Mouse (Mus musculus): Measurements from ENCODE around the gene Pakap. TPM values are rescaled to one million over a fixed set of nuclear protein-coding genes. Genes with fewer than 3 reads are reported as not detected.
A peak's percentile ranks its signal among the peaks of the same experiment; 100 is the strongest.

Gene Pakap
- polyA plus RNA-seq, 1 experiment from 2014 or later = 40.4 TPM

DNA sequence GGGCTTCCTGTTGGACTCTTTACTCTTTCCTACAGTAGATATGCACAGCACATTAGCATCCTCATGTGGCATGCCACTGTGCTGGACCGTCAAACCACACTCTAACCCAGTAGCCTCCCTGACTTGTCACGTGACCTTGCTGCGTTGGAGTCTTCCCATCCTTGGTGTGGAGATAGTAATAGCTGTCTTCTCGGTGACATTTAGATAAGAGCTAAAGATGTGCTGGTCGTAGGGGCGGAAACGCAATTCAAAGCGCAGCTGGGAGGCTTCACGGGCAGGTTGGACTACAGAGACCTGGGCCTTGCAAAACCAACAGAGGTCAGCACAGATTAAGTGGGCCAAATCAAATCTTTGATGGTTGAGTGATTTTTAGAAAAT lies 33.5 kb downstream of the Pakap start:
- Histone ChIP-seq H3K27ac (no peak overlapping the region), H3K4me3 (replicated peaks) (no peak overlapping the region), H3K36me3 (no peaks in the 10 kb centered on the region), H3K9ac (replicated peaks) (no peak overlapping the region), H3K27me3 (no peaks in the 10 kb centered on the region), H3K4me1 (replicated peaks) (peaks cover 7% of the 10 kb centered on the region; the same call in 1 of the 2 replicates), H3K4me2 (no peak overlapping the region), H3K9me3 (no peaks in the 10 kb centered on the region)
- no peak for ATAC-seq (ENCODE audit: insufficient number of reproducible peaks, insufficient read depth, low FRiP score, low TSS enrichment, low read depth)
- 79% methylated on average over 9 of the region's 9 CpGs for WGBS

GRCm38 (mm10) chr4:57601903-57602617 lies 34.1 kb downstream of the Pakap start:
- ATAC-seq (ENCODE audit: insufficient number of reproducible peaks, insufficient read depth, low FRiP score, low TSS enrichment, low read depth) = no peak
- Histone ChIP-seq H3K9me3 (no peaks in the 10 kb centered on the region), H3K27ac (no peak overlapping the region), H3K4me2 (no peak overlapping the region), H3K4me3 (replicated peaks) (no peak overlapping the region), H3K27me3 (no peaks in the 10 kb centered on the region), H3K4me1 (replicated peaks) (peaks cover 11% of the 10 kb centered on the region), H3K36me3 (no peaks in the 10 kb centered on the region), H3K9ac (replicated peaks) (no peak overlapping the region)
- 78% methylated on average over 10 of the region's 10 CpGs for WGBS

- H3K4me3 ChIP-seq (replicated peaks) = no peak overlapping the region
- 90% methylated on average over 3 of the region's 3 CpGs for WGBS
- no peaks in the 10 kb centered on the region for H3K36me3 ChIP-seq
- H3K4me1 ChIP-seq (replicated peaks) = peaks cover 31% of the 10 kb centered on the region
- no peaks in the 10 kb centered on the region for H3K9me3 ChIP-seq
- H3K27ac ChIP-seq = no peak overlapping the region
- ATAC-seq (ENCODE audit: insufficient number of reproducible peaks, insufficient read depth, low FRiP score, low TSS enrichment, low read depth) = no peak
- H3K4me2 ChIP-seq = no peak overlapping the region
- H3K27me3 ChIP-seq = peaks cover 3% of the 10 kb centered on the region; the same call in 1 of the 2 replicates
- H3K9ac ChIP-seq (replicated peaks) = no peak overlapping the region
Measured at GRCm38 (mm10) chr4:57606258-57606657, 38.3 kb downstream of the Pakap start.

DNA sequence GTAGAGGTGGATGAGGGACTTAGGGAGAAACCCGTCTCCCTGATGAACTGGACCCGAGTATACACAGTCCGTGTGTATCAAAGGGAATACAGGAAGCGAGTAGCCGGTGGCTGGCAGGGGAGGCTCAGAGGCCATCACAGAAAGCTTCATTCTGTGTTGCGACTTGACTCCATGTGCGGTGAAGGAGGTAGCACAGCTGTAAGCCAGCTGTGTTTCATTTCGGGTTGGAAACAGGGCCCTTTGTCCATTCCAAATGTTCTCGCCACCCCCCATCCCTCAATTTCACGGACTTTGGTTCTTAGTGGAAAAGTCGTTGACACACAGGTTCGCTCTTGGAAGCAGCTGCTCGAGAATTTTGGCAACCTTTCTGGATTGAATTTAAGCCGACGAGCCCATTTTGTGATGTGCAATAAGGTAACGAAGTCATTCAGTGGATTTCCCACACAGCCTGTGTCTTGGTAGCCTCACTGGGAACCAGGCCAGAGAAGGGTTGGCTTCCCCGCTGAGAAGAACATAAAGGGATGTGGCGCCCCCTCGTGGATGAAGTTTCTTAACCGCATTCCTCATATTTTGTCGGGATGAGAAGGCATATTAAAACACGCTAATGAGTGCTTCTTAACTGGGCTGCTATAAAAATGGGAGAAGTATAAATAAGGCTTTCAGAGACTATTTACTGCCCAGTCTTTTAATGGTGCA lies 39.4 kb downstream of the Pakap start:
- no peaks in the 10 kb centered on the region for H3K9me3 ChIP-seq
- no peak overlapping the region for H3K9ac ChIP-seq (replicated peaks)
- peaks cover 3% of the 10 kb centered on the region; the same call in 1 of the 2 replicates for H3K27me3 ChIP-seq
- peaks cover 42% of the 10 kb centered on the region for H3K4me1 ChIP-seq (replicated peaks)
- peak overlapping the region; percentile 42 for H3K4me2 ChIP-seq
- no peaks in the 10 kb centered on the region for H3K36me3 ChIP-seq
- no peak overlapping the region; the same call in 1 of the 2 replicates for H3K4me3 ChIP-seq (replicated peaks)
- WGBS = 16% methylated on average over 22 of the region's 22 CpGs
- peak; percentile 80 for ATAC-seq (ENCODE audit: insufficient number of reproducible peaks, insufficient read depth, low FRiP score, low TSS enrichment, low read depth)
- peak overlapping the region; percentile 67; the same call in 1 of the 2 replicates for H3K27ac ChIP-seq

DNA sequence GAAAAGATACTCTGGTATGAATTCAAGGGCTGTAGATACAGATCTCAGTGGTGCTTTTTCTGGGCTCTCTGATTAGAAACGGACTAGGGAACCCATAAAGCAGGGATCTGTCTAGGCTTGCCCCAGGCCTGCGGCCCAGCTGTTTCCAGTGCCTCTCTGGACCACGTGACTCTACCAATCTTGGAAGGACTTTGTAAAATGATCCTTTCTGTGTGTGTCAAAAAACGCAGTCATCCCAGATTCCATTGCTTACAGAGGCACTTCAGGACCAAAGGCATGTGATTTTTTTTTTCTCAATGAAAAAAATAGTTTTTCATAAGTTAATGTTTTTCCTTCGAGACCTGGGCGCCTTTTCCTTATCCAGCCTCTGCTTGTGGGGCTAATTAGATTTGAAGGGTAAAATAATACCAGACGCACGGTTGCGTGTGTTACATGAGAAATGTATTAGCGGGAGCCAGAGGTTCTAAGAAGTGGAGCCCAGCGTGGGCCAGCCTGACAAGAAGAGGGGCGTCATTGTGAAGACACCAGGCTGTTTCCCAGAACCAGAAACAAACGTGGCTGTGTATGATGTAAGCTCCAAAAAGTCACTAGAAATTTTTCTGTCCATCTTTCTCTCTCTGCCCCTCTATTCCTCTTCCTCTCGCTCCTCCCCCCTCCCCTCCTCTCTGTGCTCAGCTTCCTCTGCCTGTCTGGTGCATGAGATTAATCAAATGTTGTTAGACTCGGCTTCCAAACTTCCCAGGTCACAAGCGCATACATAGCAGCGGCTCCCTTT lies 43.5 kb downstream of the Pakap start:
- 7% methylated on average over 17 of the region's 17 CpGs for WGBS
- Histone ChIP-seq H3K9ac (replicated peaks) (no peak overlapping the region), H3K27me3 (peaks cover 3% of the 10 kb centered on the region; the same call in 1 of the 2 replicates), H3K9me3 (no peaks in the 10 kb centered on the region), H3K36me3 (no peaks in the 10 kb centered on the region), H3K4me1 (replicated peaks) (peaks cover 49% of the 10 kb centered on the region), H3K27ac (peak overlapping the region; percentile 76), H3K4me2 (peak overlapping the region; percentile 47), H3K4me3 (replicated peaks) (peak overlapping the region; percentile 18)
- peak; percentile 72 for ATAC-seq (ENCODE audit: insufficient number of reproducible peaks, insufficient read depth, low FRiP score, low TSS enrichment, low read depth)

DNA sequence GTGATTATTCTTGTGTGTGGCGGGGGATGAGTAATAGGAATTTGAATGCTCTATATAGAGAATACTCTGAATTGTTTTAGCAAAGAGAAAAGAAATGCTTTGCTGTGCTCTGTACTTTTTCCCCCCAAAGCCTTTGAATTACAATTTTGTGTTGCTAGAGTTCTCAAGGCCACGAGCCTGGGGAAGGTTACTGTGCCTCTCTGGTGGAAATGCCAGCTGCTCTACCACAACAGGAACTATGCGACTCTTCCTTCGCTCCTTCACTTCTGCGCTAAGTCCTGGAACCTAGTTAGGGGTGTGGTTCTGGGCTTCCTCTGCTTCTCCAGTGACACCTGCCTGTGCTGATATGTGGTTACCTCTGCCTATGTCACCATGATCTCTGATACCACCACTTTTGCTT lies 44.7 kb downstream of the Pakap start:
- Histone ChIP-seq H3K36me3 (no peaks in the 10 kb centered on the region), H3K27ac (no peak overlapping the region), H3K9me3 (no peaks in the 10 kb centered on the region), H3K9ac (replicated peaks) (no peak overlapping the region), H3K4me3 (replicated peaks) (no peak overlapping the region), H3K4me1 (replicated peaks) (peaks cover 48% of the 10 kb centered on the region), H3K27me3 (peaks cover 3% of the 10 kb centered on the region; the same call in 1 of the 2 replicates), H3K4me2 (no peak overlapping the region)
- WGBS = 90% methylated on average over 5 of the region's 5 CpGs
- no peak for ATAC-seq (ENCODE audit: insufficient number of reproducible peaks, insufficient read depth, low FRiP score, low TSS enrichment, low read depth)

- Histone ChIP-seq H3K4me2 (no peak overlapping the region), H3K9ac (replicated peaks) (no peak overlapping the region), H3K36me3 (0 out of 2 replicates have a peak, but pooled peaks cover under 1% of the 10 kb centered on the region), H3K27ac (no peak overlapping the region), H3K4me3 (replicated peaks) (no peak overlapping the region), H3K9me3 (no peaks in the 10 kb centered on the region), H3K27me3 (no peaks in the 10 kb centered on the region), H3K4me1 (replicated peaks) (peaks cover 52% of the 10 kb centered on the region)
- no peak for ATAC-seq (ENCODE audit: insufficient number of reproducible peaks, insufficient read depth, low FRiP score, low TSS enrichment, low read depth)
- 92% methylated on average over 4 of the region's 4 CpGs for WGBS
Measured at GRCm38 (mm10) chr4:57614686-57615085, 46.7 kb downstream of the Pakap start.

- Histone ChIP-seq H3K4me3 (replicated peaks) (no peak overlapping the region), H3K36me3 (peaks cover 7% of the 10 kb centered on the region; the same call in 1 of the 2 replicates), H3K4me2 (no peak overlapping the region), H3K9me3 (no peaks in the 10 kb centered on the region), H3K4me1 (replicated peaks) (peaks cover 20% of the 10 kb centered on the region), H3K27ac (peak overlapping the region; percentile 70; the same call in 1 of the 2 replicates), H3K9ac (replicated peaks) (no peak overlapping the region), H3K27me3 (no peaks in the 10 kb centered on the region)
- 50% methylated on average over 6 of the region's 6 CpGs for WGBS
- no peak for ATAC-seq (ENCODE audit: insufficient number of reproducible peaks, insufficient read depth, low FRiP score, low TSS enrichment, low read depth)
Measured at GRCm38 (mm10) chr4:57618743-57619142, 50.8 kb downstream of the Pakap start.

GRCm38 (mm10) chr4:57622816-57623215 lies 54.8 kb downstream of the Pakap start:
- H3K4me2 ChIP-seq = no peak overlapping the region
- WGBS = 89% methylated on average over 7 of the region's 7 CpGs
- no peak overlapping the region for H3K4me3 ChIP-seq (replicated peaks)
- ATAC-seq (ENCODE audit: insufficient number of reproducible peaks, insufficient read depth, low FRiP score, low TSS enrichment, low read depth) = no peak
- H3K36me3 ChIP-seq = peaks cover 7% of the 10 kb centered on the region; the same call in 1 of the 2 replicates
- peaks cover 26% of the 10 kb centered on the region for H3K4me1 ChIP-seq (replicated peaks)
- no peaks in the 10 kb centered on the region for H3K9me3 ChIP-seq
- no peaks in the 10 kb centered on the region for H3K27me3 ChIP-seq
- H3K9ac ChIP-seq (replicated peaks) = no peak overlapping the region
- H3K27ac ChIP-seq = no peak overlapping the region

GRCm38 (mm10) chr4:57624819-57625218 lies 56.8 kb downstream of the Pakap start:
- Histone ChIP-seq H3K36me3 (peaks cover 5% of the 10 kb centered on the region; the same call in 1 of the 2 replicates), H3K27ac (no peak overlapping the region), H3K4me2 (no peak overlapping the region), H3K4me1 (replicated peaks) (peaks cover 14% of the 10 kb centered on the region), H3K9me3 (no peaks in the 10 kb centered on the region), H3K9ac (replicated peaks) (no peak overlapping the region), H3K4me3 (replicated peaks) (no peak overlapping the region), H3K27me3 (no peaks in the 10 kb centered on the region)
- no peak for ATAC-seq (ENCODE audit: insufficient number of reproducible peaks, insufficient read depth, low FRiP score, low TSS enrichment, low read depth)
- 66% methylated on average over 2 of the region's 2 CpGs for WGBS

GRCm38 (mm10) chr4:57625306-57625705 lies 57.3 kb downstream of the Pakap start:
- Histone ChIP-seq H3K4me3 (replicated peaks) (no peak overlapping the region), H3K4me1 (replicated peaks) (peaks cover 14% of the 10 kb centered on the region), H3K36me3 (0 out of 2 replicates have a peak, but pooled peaks cover under 1% of the 10 kb centered on the region), H3K9me3 (no peaks in the 10 kb centered on the region), H3K27ac (no peak overlapping the region), H3K27me3 (no peaks in the 10 kb centered on the region), H3K4me2 (no peak overlapping the region), H3K9ac (replicated peaks) (no peak overlapping the region)
- 82% methylated on average over 1 of the region's 1 CpGs for WGBS
- no peak for ATAC-seq (ENCODE audit: insufficient number of reproducible peaks, insufficient read depth, low FRiP score, low TSS enrichment, low read depth)
